Mouse (Mus musculus): Measurements from ENCODE around the gene Card9. TPM values are rescaled to one million over a fixed set of nuclear protein-coding genes. Genes with fewer than 3 reads are reported as not detected.
"Not testable (repeated sequence)": the region's sequence is repeated elsewhere in the genome, so short reads cannot be mapped to it uniquely, and the experiment has no call there.

Card9 gene
- polyA plus RNA-seq, 1 experiment from 2014 or later: 2.1 TPM

GRCm38 (mm10) chr2:26398978-26399377, 38.3 kb upstream of the Card9 start:
- ATAC-seq (ENCODE audit: low FRiP score) (no peak), DNase-seq (ENCODE audit: low spot score) (no peak)
- no peaks in the 10 kb centered on the region for H3K27me3 ChIP-seq (ENCODE audit: control insufficient read depth, insufficient read depth, low read length)
- peaks cover 84% of the 10 kb centered on the region for H3K36me3 ChIP-seq (replicated peaks; ENCODE audit: control insufficient read depth, insufficient read depth)
- no peak overlapping the region for H3K9ac ChIP-seq
- H3K4me3 ChIP-seq (replicated peaks; ENCODE audit: low read length): no peak overlapping the region
- no peaks in the 10 kb centered on the region for H3K9me3 ChIP-seq (ENCODE audit: control insufficient read depth, low read length)
- H3K4me2 ChIP-seq (replicated peaks): no peak overlapping the region
- 90% methylated on average over 8 of the region's 8 CpGs for WGBS
- no peak overlapping the region for H3K27ac ChIP-seq
- H3K4me1 ChIP-seq (replicated peaks; ENCODE audit: control insufficient read depth, insufficient read depth, low read length): no peaks in the 10 kb centered on the region

- WGBS: 95% methylated on average over 6 of the region's 6 CpGs
- Histone ChIP-seq H3K27me3 (ENCODE audit: control insufficient read depth, insufficient read depth, low read length) (no peaks in the 10 kb centered on the region), H3K4me1 (replicated peaks; ENCODE audit: control insufficient read depth, insufficient read depth, low read length) (peaks cover 23% of the 10 kb centered on the region), H3K4me2 (replicated peaks) (no peak overlapping the region), H3K4me3 (replicated peaks; ENCODE audit: low read length) (no peak overlapping the region), H3K27ac (no peak overlapping the region), H3K9ac (no peak overlapping the region), H3K36me3 (replicated peaks; ENCODE audit: control insufficient read depth, insufficient read depth) (peaks cover 77% of the 10 kb centered on the region), H3K9me3 (ENCODE audit: control insufficient read depth, low read length) (no peaks in the 10 kb centered on the region)
- ATAC-seq (ENCODE audit: low FRiP score): no peak
- DNase-seq (ENCODE audit: low spot score): no peak
Measured at GRCm38 (mm10) chr2:26391617-26392016, 30.9 kb upstream of the Card9 start.

- 86% methylated on average over 3 of the region's 3 CpGs for WGBS
- H3K9me3 ChIP-seq (ENCODE audit: control insufficient read depth, low read length): no peaks in the 10 kb centered on the region
- no peak overlapping the region; the same call in 1 of the 2 replicates for H3K4me2 ChIP-seq (replicated peaks)
- H3K27me3 ChIP-seq (ENCODE audit: control insufficient read depth, insufficient read depth, low read length): no peaks in the 10 kb centered on the region
- H3K9ac ChIP-seq: no peak overlapping the region
- peaks cover 23% of the 10 kb centered on the region for H3K4me1 ChIP-seq (replicated peaks; ENCODE audit: control insufficient read depth, insufficient read depth, low read length)
- DNase-seq (ENCODE audit: low spot score): no peak
- ATAC-seq (ENCODE audit: low FRiP score): no peak
- no peak overlapping the region for H3K4me3 ChIP-seq (replicated peaks; ENCODE audit: low read length)
- peaks cover 77% of the 10 kb centered on the region for H3K36me3 ChIP-seq (replicated peaks; ENCODE audit: control insufficient read depth, insufficient read depth)
- H3K27ac ChIP-seq: no peak overlapping the region
Measured at GRCm38 (mm10) chr2:26390954-26391353, 30.2 kb upstream of the Card9 start.

GRCm38 (mm10) chr2:26389154-26389690, 28.5 kb upstream of the Card9 start, which contains the start of the genes Entr1 and Pmpca:
TSS of gene Entr1 (minus strand) at chr2:26389316.
TSS of gene Pmpca (plus strand) at chr2:26389339.
- Histone ChIP-seq H3K27me3 (ENCODE audit: control insufficient read depth, insufficient read depth, low read length) (no peaks in the 10 kb centered on the region), H3K4me3 (replicated peaks; ENCODE audit: low read length) (peak within 1 kb of the TSS; percentile 98), H3K27ac (peak within 1 kb of the TSS; percentile 75), H3K9ac (peak within 1 kb of the TSS; percentile 96), H3K4me1 (replicated peaks; ENCODE audit: control insufficient read depth, insufficient read depth, low read length) (peaks cover 23% of the 10 kb centered on the region), H3K36me3 (replicated peaks; ENCODE audit: control insufficient read depth, insufficient read depth) (peaks cover 77% of the 10 kb centered on the region), H3K9me3 (ENCODE audit: control insufficient read depth, low read length) (no peaks in the 10 kb centered on the region), H3K4me2 (replicated peaks) (peak within 1 kb of the TSS; percentile 96)
- under 1% methylated on average over 60 of the region's 60 CpGs for WGBS
- peak; percentile 90 for DNase-seq (ENCODE audit: low spot score)
- ATAC-seq (ENCODE audit: low FRiP score): peak; percentile 92

GRCm38 (mm10) chr2:26388682-26389153, 28.0 kb upstream of the Card9 start:
- H3K36me3 ChIP-seq (replicated peaks; ENCODE audit: control insufficient read depth, insufficient read depth): peaks cover 77% of the 10 kb centered on the region
- H3K9ac ChIP-seq: peak overlapping the region; percentile 96
- peak overlapping the region; percentile 98 for H3K4me3 ChIP-seq (replicated peaks; ENCODE audit: low read length)
- WGBS: 0% methylated on average over 32 of the region's 45 CpGs
- peak overlapping the region; percentile 75 for H3K27ac ChIP-seq
- H3K4me2 ChIP-seq (replicated peaks): peak overlapping the region; percentile 96
- no peak for DNase-seq (ENCODE audit: low spot score)
- no peaks in the 10 kb centered on the region for H3K9me3 ChIP-seq (ENCODE audit: control insufficient read depth, low read length)
- peaks cover 23% of the 10 kb centered on the region for H3K4me1 ChIP-seq (replicated peaks; ENCODE audit: control insufficient read depth, insufficient read depth, low read length)
- no peaks in the 10 kb centered on the region for H3K27me3 ChIP-seq (ENCODE audit: control insufficient read depth, insufficient read depth, low read length)
- ATAC-seq (ENCODE audit: low FRiP score): peak; percentile 54

- Histone ChIP-seq H3K4me2 (replicated peaks) (peak overlapping the region; percentile 96; the same call in 1 of the 2 replicates), H3K36me3 (replicated peaks; ENCODE audit: control insufficient read depth, insufficient read depth) (peaks cover 77% of the 10 kb centered on the region), H3K9ac (no peak overlapping the region), H3K4me3 (replicated peaks; ENCODE audit: low read length) (0 out of 2 replicates have a peak overlapping the region, but pooled peaks have one; percentile 98), H3K27me3 (ENCODE audit: control insufficient read depth, insufficient read depth, low read length) (no peaks in the 10 kb centered on the region), H3K9me3 (ENCODE audit: control insufficient read depth, low read length) (no peaks in the 10 kb centered on the region), H3K4me1 (replicated peaks; ENCODE audit: control insufficient read depth, insufficient read depth, low read length) (peaks cover 23% of the 10 kb centered on the region), H3K27ac (no peak overlapping the region)
- ATAC-seq (ENCODE audit: low FRiP score) (no peak), DNase-seq (ENCODE audit: low spot score) (no peak)
- 93% methylated on average over 3 of the region's 3 CpGs for WGBS
Measured at GRCm38 (mm10) chr2:26387713-26388112, 27.0 kb upstream of the Card9 start.

GRCm38 (mm10) chr2:26380871-26381270, 20.2 kb upstream of the Card9 start:
- DNase-seq (ENCODE audit: low spot score); H3K9me3 ChIP-seq (ENCODE audit: control insufficient read depth, low read length); H3K27me3 ChIP-seq (ENCODE audit: control insufficient read depth, insufficient read depth, low read length); ATAC-seq (ENCODE audit: low FRiP score); H3K4me1 ChIP-seq (replicated peaks; ENCODE audit: control insufficient read depth, insufficient read depth, low read length): not testable (repeated sequence)
- Histone ChIP-seq H3K4me2 (replicated peaks) (peak overlapping the region; percentile 94), H3K27ac (peak overlapping the region; percentile 33; the same call in 1 of the 2 replicates), H3K4me3 (replicated peaks; ENCODE audit: low read length) (peak overlapping the region; percentile 84), H3K9ac (peak overlapping the region; percentile 81), H3K36me3 (replicated peaks; ENCODE audit: control insufficient read depth, insufficient read depth) (peaks cover 63% of the 10 kb centered on the region)
- 35% methylated on average over 6 of the region's 6 CpGs for WGBS

- ATAC-seq (ENCODE audit: low FRiP score) (peak; percentile 96), DNase-seq (ENCODE audit: low spot score) (peak; percentile 83)
- Histone ChIP-seq H3K4me1 (replicated peaks; ENCODE audit: control insufficient read depth, insufficient read depth, low read length) (peaks cover 7% of the 10 kb centered on the region), H3K4me3 (replicated peaks; ENCODE audit: low read length) (peak within 1 kb of the TSS; percentile 84), H3K9me3 (ENCODE audit: control insufficient read depth, low read length) (no peaks in the 10 kb centered on the region), H3K27ac (peak within 1 kb of the TSS; percentile 33; the same call in 1 of the 2 replicates), H3K27me3 (ENCODE audit: control insufficient read depth, insufficient read depth, low read length) (no peaks in the 10 kb centered on the region), H3K4me2 (replicated peaks) (peak within 1 kb of the TSS; percentile 94), H3K9ac (peak within 1 kb of the TSS; percentile 81), H3K36me3 (replicated peaks; ENCODE audit: control insufficient read depth, insufficient read depth) (peaks cover 63% of the 10 kb centered on the region)
- under 1% methylated on average over 38 of the region's 38 CpGs for WGBS
Measured at GRCm38 (mm10) chr2:26380131-26380771, 19.5 kb upstream of the Card9 start, which contains the start of gene Snapc4. TSS of gene Snapc4 (minus strand) at chr2:26380653.

- WGBS: 97% methylated on average over 8 of the region's 8 CpGs
- no peak overlapping the region for H3K4me2 ChIP-seq (replicated peaks)
- no peak overlapping the region for H3K4me3 ChIP-seq (replicated peaks; ENCODE audit: low read length)
- peaks cover 100% of the 10 kb centered on the region for H3K36me3 ChIP-seq (replicated peaks; ENCODE audit: control insufficient read depth, insufficient read depth)
- no peaks in the 10 kb centered on the region for H3K9me3 ChIP-seq (ENCODE audit: control insufficient read depth, low read length)
- H3K27ac ChIP-seq: no peak overlapping the region
- ATAC-seq (ENCODE audit: low FRiP score): no peak
- H3K27me3 ChIP-seq (ENCODE audit: control insufficient read depth, insufficient read depth, low read length): no peaks in the 10 kb centered on the region
- no peak overlapping the region for H3K9ac ChIP-seq
- no peaks in the 10 kb centered on the region for H3K4me1 ChIP-seq (replicated peaks; ENCODE audit: control insufficient read depth, insufficient read depth, low read length)
- no peak for DNase-seq (ENCODE audit: low spot score)
Measured at GRCm38 (mm10) chr2:26372396-26372795, 11.7 kb upstream of the Card9 start.

All from hindbrain, embryonic 14.5 days (tissue).